Mouse (Mus musculus): ENCODE results near the gene Zfp735. TPM values are rescaled to one million over a fixed set of nuclear protein-coding genes. Genes with fewer than 3 reads are reported as not detected.

The Zfp735 gene
- not detected for total RNA-seq (2021)
- long read RNA-seq, experiment 1: 0 reads
- long read RNA-seq, experiment 2: 0 reads

- DNase-seq: no peak
Measured at GRCm38 (mm10) chr11:73688478-73688877, at the start of gene Zfp735. Gene Zfp735 (plus strand): TSS chr11:73688778.

DNA sequence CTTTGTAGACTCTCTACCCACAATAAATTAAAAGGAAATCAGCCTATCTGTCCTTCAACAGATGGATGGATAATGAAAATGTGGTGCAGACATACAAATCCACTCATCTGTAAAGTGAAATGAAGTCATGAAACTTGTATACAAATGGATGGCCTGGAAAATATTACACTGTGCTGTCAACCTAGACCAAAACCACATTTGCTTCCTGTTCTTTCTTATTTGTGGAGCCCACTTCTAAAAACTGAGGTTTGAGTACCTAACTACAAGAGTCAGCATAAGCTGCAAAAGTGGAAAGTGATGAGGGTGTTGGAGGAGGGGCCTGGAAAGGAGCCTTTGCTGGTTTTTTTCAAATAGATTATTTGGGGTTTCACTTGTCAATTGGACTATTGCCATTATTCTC lies 70.5 kb downstream of the Zfp735 start:
- DNase-seq: no peak

Other genes starting within 250 kb of the Zfp735 start
- gene Olfr380, start 231.3 kb upstream of the Zfp735 start, total RNA-seq (2021): not detected
- not detected for gene Olfr381, start 197.2 kb upstream of the Zfp735 start, total RNA-seq (2021)
- not detected for gene Olfr382, start 171.6 kb upstream of the Zfp735 start, total RNA-seq (2021)
- not detected for gene Olfr385, start 95.8 kb upstream of the Zfp735 start, total RNA-seq (2021)
- gene Olfr384, start 90.2 kb upstream of the Zfp735 start, total RNA-seq (2021): not detected
- not detected for gene Olfr389, start 91.9 kb downstream of the Zfp735 start, total RNA-seq (2021)
- gene Olfr390, start 94.2 kb downstream of the Zfp735 start, total RNA-seq (2021): not detected
- not detected for gene Olfr391-ps, start 114.3 kb downstream of the Zfp735 start, total RNA-seq (2021)
- gene Olfr392, start 128.3 kb downstream of the Zfp735 start, total RNA-seq (2021): not detected
- not detected for gene Olfr393, start 162.7 kb downstream of the Zfp735 start, total RNA-seq (2021)
- gene Olfr394, start 202.0 kb downstream of the Zfp735 start, total RNA-seq (2021): not detected
- gene Olfr395, start 220.5 kb downstream of the Zfp735 start, total RNA-seq (2021): not detected
- gene Olfr23, start 247.9 kb downstream of the Zfp735 start, total RNA-seq (2021): not detected

All from adrenal gland, postnatal 36 days (tissue).